Mouse (Mus musculus): ENCODE measurements around the gene Clip2.

Clip2 gene

GRCm38 (mm10) chr5:134565696-134566095, 13.5 kb upstream of the Clip2 start:
- no peak for DNase-seq (ENCODE audit: low read depth, low spot score)

- DNase-seq (ENCODE audit: low read depth, low spot score) = no peak
Measured at GRCm38 (mm10) chr5:134564272-134564671, 12.0 kb upstream of the Clip2 start.

GRCm38 (mm10) chr5:134560450-134561171, 8.4 kb upstream of the Clip2 start:
- no peak for DNase-seq (ENCODE audit: low read depth, low spot score)

- no peak for DNase-seq (ENCODE audit: low read depth, low spot score)
Measured at GRCm38 (mm10) chr5:134560071-134560449, 7.8 kb upstream of the Clip2 start, which contains the start of gene Syna. Syna (minus strand) TSS chr5:134560171.

- DNase-seq (ENCODE audit: low read depth, low spot score) = no peak
Measured at GRCm38 (mm10) chr5:134555463-134556164, 3.4 kb upstream of the Clip2 start.

- no peak for DNase-seq (ENCODE audit: low read depth, low spot score)
Measured at GRCm38 (mm10) chr5:134553951-134554546, 1.8 kb upstream of the Clip2 start.

GRCm38 (mm10) chr5:134551233-134552109, 763 bp downstream of the Clip2 start:
- DNase-seq (ENCODE audit: low read depth, low spot score) = peak; percentile 32

GRCm38 (mm10) chr5:134550836-134551232, 1.4 kb downstream of the Clip2 start:
- peak; percentile 24 for DNase-seq (ENCODE audit: low read depth, low spot score)

GRCm38 (mm10) chr5:134549640-134550168, 2.5 kb downstream of the Clip2 start:
- DNase-seq (ENCODE audit: low read depth, low spot score) = no peak

- DNase-seq (ENCODE audit: low read depth, low spot score) = no peak
Measured at GRCm38 (mm10) chr5:134548306-134548705, 3.9 kb downstream of the Clip2 start.

GRCm38 (mm10) chr5:134546790-134547189, 5.4 kb downstream of the Clip2 start:
- DNase-seq (ENCODE audit: low read depth, low spot score) = no peak

- DNase-seq (ENCODE audit: low read depth, low spot score) = peak; percentile 17
Measured at GRCm38 (mm10) chr5:134545242-134545629, 7.0 kb downstream of the Clip2 start.

GRCm38 (mm10) chr5:134544516-134545241, 7.6 kb downstream of the Clip2 start:
- no peak for DNase-seq (ENCODE audit: low read depth, low spot score)

- DNase-seq (ENCODE audit: low read depth, low spot score) = no peak
Measured at GRCm38 (mm10) chr5:134541640-134542039, 10.6 kb downstream of the Clip2 start.

- DNase-seq (ENCODE audit: low read depth, low spot score) = no peak
Measured at GRCm38 (mm10) chr5:134540881-134541280, 11.4 kb downstream of the Clip2 start.

- DNase-seq (ENCODE audit: low read depth, low spot score) = peak; percentile 52
Measured at GRCm38 (mm10) chr5:134539891-134540290, 12.3 kb downstream of the Clip2 start.

GRCm38 (mm10) chr5:134536036-134536435, 16.2 kb downstream of the Clip2 start:
- no peak for DNase-seq (ENCODE audit: low read depth, low spot score)

GRCm38 (mm10) chr5:134532417-134532816, 19.8 kb downstream of the Clip2 start:
- no peak for DNase-seq (ENCODE audit: low read depth, low spot score)

- no peak for DNase-seq (ENCODE audit: low read depth, low spot score)
Measured at GRCm38 (mm10) chr5:134531585-134531984, 20.6 kb downstream of the Clip2 start.

- no peak for DNase-seq (ENCODE audit: low read depth, low spot score)
Measured at GRCm38 (mm10) chr5:134530830-134531229, 21.4 kb downstream of the Clip2 start.

- no peak for DNase-seq (ENCODE audit: low read depth, low spot score)
Measured at GRCm38 (mm10) chr5:134528488-134528887, 23.7 kb downstream of the Clip2 start.
